Mouse (Mus musculus): Measurements from ENCODE around the gene Mxra8. TPM values are rescaled to one million over a fixed set of nuclear protein-coding genes. Genes with fewer than 3 reads are reported as not detected.

Mxra8 gene
- total RNA-seq, 2 experiments from 2014 or later, result 14.1 to 16.0 TPM

GRCm38 (mm10) chr4:155859318-155859717 lies 19.8 kb downstream of the Mxra8 start:
- DNase-seq (ENCODE audit: low spot score in 2 of 2), result peak in 1 of 2 experiments; percentile 42

DNA sequence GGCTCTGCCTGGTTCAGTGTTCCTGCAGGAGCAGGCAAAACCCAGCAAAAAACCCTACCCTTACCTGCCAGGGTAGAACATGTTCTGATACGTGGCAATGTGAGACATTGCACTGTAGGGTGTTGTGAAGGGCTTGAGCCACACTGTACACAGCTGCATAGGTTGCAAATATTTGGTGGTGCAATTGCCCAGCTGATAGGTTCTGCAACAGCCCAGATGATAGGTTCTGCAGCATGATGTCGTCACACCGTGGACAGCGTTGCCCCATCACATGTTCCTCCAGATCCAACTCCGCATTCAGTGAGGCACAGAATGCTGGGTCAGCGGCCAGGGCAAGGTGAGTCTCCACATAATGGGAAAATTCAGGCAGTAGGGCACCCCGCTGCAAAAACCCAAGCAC lies 22.3 kb downstream of the Mxra8 start:
- DNase-seq (ENCODE audit: low spot score in 2 of 2), result no peak

GRCm38 (mm10) chr4:155863001-155863400 lies 23.5 kb downstream of the Mxra8 start, which contains the start of gene Tas1r3:
Gene Tas1r3, minus strand, starts transcription at chr4:155863362.
- peak in 1 of 2 experiments; percentile 5 for DNase-seq (ENCODE audit: low spot score in 2 of 2)

- DNase-seq (ENCODE audit: low spot score in 2 of 2), result no peak
These were observed 29.3 kb downstream of the Mxra8 start for GRCm38 (mm10) chr4:155868614-155869298.

DNA sequence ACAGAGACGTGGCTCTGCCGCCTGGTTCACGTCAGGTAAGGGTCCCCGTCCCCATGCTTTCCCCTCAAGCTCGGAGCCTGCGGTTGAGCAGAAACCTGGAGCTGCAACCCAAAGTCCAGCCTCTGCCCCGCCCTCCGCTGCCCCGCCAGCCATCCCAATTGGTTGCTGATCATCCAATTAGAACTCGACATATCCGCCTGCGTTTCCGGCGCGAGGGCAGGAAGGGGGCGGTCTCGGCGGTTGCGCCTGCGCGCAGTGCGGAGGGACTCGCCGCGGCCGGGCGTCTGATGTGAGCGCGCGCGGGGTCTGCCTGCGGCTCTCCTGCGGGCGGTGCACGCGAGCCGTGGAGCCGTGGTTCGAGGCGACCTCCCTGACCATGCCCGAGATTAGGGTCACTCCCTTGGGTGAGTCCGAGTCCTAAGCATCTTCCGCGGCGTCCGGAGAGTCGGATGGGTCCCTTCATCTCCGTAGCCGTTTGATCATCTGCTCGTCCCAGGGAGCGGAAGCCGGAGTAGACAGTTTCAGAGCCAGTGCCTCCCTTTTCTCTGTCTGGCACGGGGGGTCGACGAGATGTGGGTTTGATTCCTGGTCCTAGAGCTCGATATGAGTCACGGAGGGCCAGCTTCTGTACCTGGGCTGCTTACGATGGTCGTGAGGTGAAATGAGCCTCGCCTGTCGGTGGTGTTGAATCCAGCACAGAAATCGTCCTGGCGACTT lies 30.0 kb downstream of the Mxra8 start, which contains the start of the genes Cptp and Ints11:
Gene Cptp (minus strand): TSS at position 124 of the 717 bp plus-strand sequence.
Gene Ints11 (plus strand): TSS at position 230 of the 717 bp plus-strand sequence.
- DNase-seq (ENCODE audit: low spot score in 2 of 2), result peak; percentile 94 to 97

- no peak for DNase-seq (ENCODE audit: low spot score in 2 of 2)
These were observed 31.9 kb downstream of the Mxra8 start for GRCm38 (mm10) chr4:155871404-155871803.

DNA sequence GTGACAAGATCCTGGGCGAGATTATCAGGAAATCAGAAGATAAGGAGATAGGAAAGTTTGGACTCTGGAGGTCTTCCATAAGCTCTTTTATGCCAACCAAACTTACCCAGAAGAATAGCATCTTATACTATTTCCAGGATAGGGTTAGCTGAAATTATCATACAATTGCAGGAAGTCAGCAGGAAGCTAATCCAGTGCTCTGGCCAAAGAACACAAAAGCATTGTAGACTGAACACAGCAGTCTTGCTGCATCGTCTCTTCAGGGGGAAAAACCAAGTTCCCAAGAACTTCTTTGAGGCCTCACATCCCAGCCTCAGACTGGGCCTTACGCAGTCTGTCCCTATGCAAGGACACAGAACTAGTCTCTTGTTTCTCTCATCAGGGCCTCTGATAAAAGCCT lies 44.1 kb downstream of the Mxra8 start:
- DNase-seq (ENCODE audit: low spot score in 2 of 2), result no peak

GRCm38 (mm10) chr4:155886330-155886729 lies 46.9 kb downstream of the Mxra8 start:
- peak in 1 of 2 experiments; percentile 2 for DNase-seq (ENCODE audit: low spot score in 2 of 2)

- DNase-seq (ENCODE audit: low spot score in 2 of 2), result peak in 1 of 2 experiments; percentile 3
These were observed 48.2 kb downstream of the Mxra8 start for GRCm38 (mm10) chr4:155887674-155888073.

DNA sequence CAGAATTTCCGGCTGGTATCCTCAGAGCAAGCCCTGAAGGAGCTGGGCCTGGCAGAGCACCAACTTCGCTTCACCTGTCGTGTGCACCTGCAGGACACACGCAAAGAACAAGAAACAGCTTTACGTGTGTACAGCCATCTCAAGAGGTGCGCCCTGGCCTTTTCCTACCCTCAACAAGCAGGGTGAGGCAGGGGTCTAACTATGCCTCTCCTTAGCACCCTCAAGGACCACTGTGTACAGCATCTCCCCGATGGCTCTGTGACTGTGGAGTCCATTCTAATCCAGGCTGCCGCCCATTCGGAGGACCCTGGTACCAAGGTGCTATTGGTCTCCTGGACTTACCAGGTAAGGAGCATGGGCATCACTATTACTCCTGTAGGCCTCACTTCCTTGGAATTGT lies 48.7 kb downstream of the Mxra8 start:
- peak in 1 of 2 experiments; percentile 3 for DNase-seq (ENCODE audit: low spot score in 2 of 2)

- peak in 1 of 2 experiments; percentile 2 for DNase-seq (ENCODE audit: low spot score in 2 of 2)
These were observed 49.8 kb downstream of the Mxra8 start for GRCm38 (mm10) chr4:155889316-155889715.

- no peak for DNase-seq (ENCODE audit: low spot score in 2 of 2)
These were observed 51.6 kb downstream of the Mxra8 start for GRCm38 (mm10) chr4:155891011-155891471.

- peak; percentile 97 to 99 for DNase-seq (ENCODE audit: low spot score in 2 of 2)
These were observed 52.1 kb downstream of the Mxra8 start, which contains the start of the genes Pusl1 and Acap3 for GRCm38 (mm10) chr4:155891551-155892001. Gene Pusl1, minus strand, starts transcription at chr4:155891781. Gene Acap3, plus strand, starts transcription at chr4:155891822.

- DNase-seq (ENCODE audit: low spot score in 2 of 2), result peak; percentile 80 to 89
These were observed 52.5 kb downstream of the Mxra8 start for GRCm38 (mm10) chr4:155892017-155892416.

GRCm38 (mm10) chr4:155892438-155893211 lies 53.1 kb downstream of the Mxra8 start:
- peak in 1 of 2 experiments; percentile 37 for DNase-seq (ENCODE audit: low spot score in 2 of 2)

DNA sequence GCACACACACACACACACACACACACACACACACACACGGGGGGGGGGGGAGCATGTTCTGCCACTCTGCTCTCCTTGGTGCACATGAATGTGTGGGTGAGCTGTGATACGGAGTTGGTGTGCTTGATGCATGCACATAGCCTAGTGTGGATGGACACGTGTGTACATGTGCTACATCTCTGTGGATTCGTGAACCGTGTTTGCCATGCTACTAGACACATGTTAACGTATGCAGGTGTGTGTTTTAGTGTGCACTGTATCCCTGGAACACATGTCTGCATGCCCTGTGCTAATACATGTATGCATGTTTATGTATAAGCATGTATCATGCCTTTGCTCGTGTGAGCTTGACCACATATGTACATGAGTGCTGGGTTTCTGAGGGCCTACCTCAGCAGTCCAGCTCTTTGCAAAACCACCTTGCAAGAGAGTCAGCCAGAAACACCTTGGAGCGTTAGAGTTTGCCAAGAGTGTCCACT lies 53.8 kb downstream of the Mxra8 start:
- peak in 1 of 2 experiments; percentile 9 for DNase-seq (ENCODE audit: low spot score in 2 of 2)

Small RNAs within 50 kb of the gene (microRNA-seq; reads per million reads assigned to microRNA genes)
- gene Gm27743, result 0 reads per million in 2 experiments

Other genes starting within 250 kb of the Mxra8 start
- 10 to 100 TPM; 37.9 to 38.6 TPM for gene Slc35e2, start 238.3 kb upstream of the Mxra8 start, total RNA-seq (2021)
- gene Cdk11b, start 214.8 kb upstream of the Mxra8 start, total RNA-seq (2021), result 10 to 100 TPM; 53.5 to 59.7 TPM
- gene Gm10563, start 194.3 kb upstream of the Mxra8 start, total RNA-seq (2021), result not detected
- 1 to 10 TPM; 2.7 to 4.1 TPM for gene Mmp23, start 186.3 kb upstream of the Mxra8 start, total RNA-seq (2021)
- 10 to 100 TPM; 89.1 to 96.6 TPM for gene Mib2, start 170.5 kb upstream of the Mxra8 start, total RNA-seq (2021)
- 10 to 100 TPM; 21.9 to 22.3 TPM for gene Fndc10, start 145.3 kb upstream of the Mxra8 start, total RNA-seq (2021)
- gene Ssu72, start 134.9 kb upstream of the Mxra8 start, total RNA-seq (2021), result 10 to 100 TPM; 77.2 to 81.7 TPM
- 10 to 100 TPM; 44.8 to 45.2 TPM for gene Tmem240, start 104.9 kb upstream of the Mxra8 start, total RNA-seq (2021)
- 10 to 100 TPM; 68.7 to 71.4 TPM for gene Atad3a, start 78.6 kb upstream of the Mxra8 start, total RNA-seq (2021)
- gene Vwa1, start 65.0 kb upstream of the Mxra8 start, total RNA-seq (2021), result 10 to 100 TPM; 16.3 to 18.2 TPM
- 1 to 10 TPM; 3.5 to 4.5 TPM for gene Tmem88b, start 53.8 kb upstream of the Mxra8 start, total RNA-seq (2021)
- not detected for gene Ankrd65, start 49.2 kb upstream of the Mxra8 start, total RNA-seq (2021)
- 100 to 1,000 TPM; 109 to 114 TPM for gene Mrpl20, start 36.8 kb upstream of the Mxra8 start, total RNA-seq (2021)
- 10 to 100 TPM; 75.5 to 83.2 TPM for gene Ccnl2, start 27.2 kb upstream of the Mxra8 start, total RNA-seq (2021)
- 10 to 100 TPM; 66.7 to 77.0 TPM for gene Aurkaip1, start 8.4 kb upstream of the Mxra8 start, total RNA-seq (2021)
- gene Dvl1, start 7.7 kb downstream of the Mxra8 start, total RNA-seq (2021), result 10 to 100 TPM; 69.5 to 82.8 TPM
- gene Tas1r3, start 23.7 kb downstream of the Mxra8 start, total RNA-seq (2021), result under 1 TPM; 0.27 to 0.30 TPM
- gene Cptp, start 29.8 kb downstream of the Mxra8 start, total RNA-seq (2021), result 10 to 100 TPM; 28.1 to 32.2 TPM
- 10 to 100 TPM; 35.9 to 41.0 TPM for gene Ints11, start 29.9 kb downstream of the Mxra8 start, total RNA-seq (2021)
- gene Pusl1, start 52.1 kb downstream of the Mxra8 start, total RNA-seq (2021), result 10 to 100 TPM; 68.1 to 77.0 TPM
- gene Acap3, start 52.1 kb downstream of the Mxra8 start, total RNA-seq (2021), result 100 to 1,000 TPM; 145 to 162 TPM
- gene Ube2j2, start 104.2 kb downstream of the Mxra8 start, total RNA-seq (2021), result 10 to 100 TPM; 93.3 to 97.5 TPM
- 10 to 100 TPM; 25.9 to 29.7 TPM for gene C1qtnf12, start 122.6 kb downstream of the Mxra8 start, total RNA-seq (2021)
- gene B3galt6, start 153.0 kb downstream of the Mxra8 start, total RNA-seq (2021), result 10 to 100 TPM; 10.6 to 11.6 TPM
- gene Sdf4, start 153.2 kb downstream of the Mxra8 start, total RNA-seq (2021), result 100 to 1,000 TPM; 128 to 136 TPM
- 1 to 10 TPM; 1.2 to 2.2 TPM for gene Tnfrsf4, start 174.2 kb downstream of the Mxra8 start, total RNA-seq (2021)
- not detected for gene Tnfrsf18, start 186.5 kb downstream of the Mxra8 start, total RNA-seq (2021)
- under 1 TPM; 0.13 to 0.16 TPM for gene Ttll10, start 219.7 kb downstream of the Mxra8 start, total RNA-seq (2021)